Mouse (Mus musculus): ENCODE results near the gene Klf2.

GRCm38 (mm10) chr8:72337034-72337433 lies 18.2 kb downstream of the Klf2 start:
- TF ChIP-seq EP300 (IDR thresholded peaks at IDR 0.05; ENCODE audit: low read depth) (no peak), CTCF (IDR thresholded peaks at IDR 0.05; ENCODE audit: low read depth) (no peak)

Data from liver, postnatal 0 days (tissue).